Mouse (Mus musculus): ENCODE measurements around the gene Nfe2l2.

DNA sequence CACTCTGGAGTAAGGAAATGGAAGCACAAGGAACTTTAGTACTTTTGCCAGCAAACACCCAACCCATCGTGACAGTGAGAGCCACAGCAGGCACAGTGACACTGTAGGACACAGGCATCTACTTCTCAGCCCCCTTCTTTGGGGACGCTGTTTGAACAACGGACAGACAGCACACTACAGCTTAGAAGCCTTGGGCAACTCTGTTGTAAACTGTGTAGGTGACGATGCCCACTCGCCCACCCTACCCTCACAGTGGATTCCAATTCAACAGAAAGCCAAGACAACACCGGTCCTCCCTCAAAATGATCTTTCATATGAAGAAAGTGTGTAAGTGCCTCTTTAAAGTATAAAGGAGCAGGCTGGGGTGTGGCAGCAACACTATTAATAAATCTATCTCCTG is 12.1 kb downstream of the Nfe2l2 start:
- TF ChIP-seq CTCF (IDR thresholded peaks at IDR 0.05; ENCODE audit: extremely low read depth, insufficient read depth, low read length) (no peak), POLR2A (IDR thresholded peaks at IDR 0.05; ENCODE audit: extremely low read depth, insufficient read depth, low read length) (no peak)
